Mouse (Mus musculus): ENCODE measurements around the gene Pwwp2b. TPM values are rescaled to one million over a fixed set of nuclear protein-coding genes. Genes with fewer than 3 reads are reported as not detected.

Pwwp2b gene
- total RNA-seq, 4 experiments from 2014 or later: 8.1 to 12.5 (median 10.0) TPM

DNA sequence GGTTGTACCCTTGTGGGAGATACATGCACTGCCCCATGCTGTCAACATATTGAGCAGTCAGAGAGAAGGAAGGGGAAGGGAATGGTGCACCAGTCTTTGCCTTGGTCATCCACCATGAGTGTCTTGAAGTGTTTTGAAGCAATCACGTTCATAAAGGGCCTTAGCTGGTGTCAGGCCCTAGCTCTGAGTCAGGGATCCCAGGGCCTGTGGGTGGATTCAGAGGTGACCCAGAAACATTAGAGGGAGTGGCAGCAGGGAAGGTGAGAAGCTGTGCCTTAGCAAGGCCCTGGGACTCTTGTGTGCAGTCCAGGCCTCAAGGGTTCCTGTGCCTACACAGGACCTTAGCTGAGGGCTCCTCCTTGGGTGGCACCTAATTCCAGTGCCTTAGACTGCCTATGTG, 24.2 kb upstream of the Pwwp2b start:
- no peak for DNase-seq (ENCODE audit: low spot score)

DNA sequence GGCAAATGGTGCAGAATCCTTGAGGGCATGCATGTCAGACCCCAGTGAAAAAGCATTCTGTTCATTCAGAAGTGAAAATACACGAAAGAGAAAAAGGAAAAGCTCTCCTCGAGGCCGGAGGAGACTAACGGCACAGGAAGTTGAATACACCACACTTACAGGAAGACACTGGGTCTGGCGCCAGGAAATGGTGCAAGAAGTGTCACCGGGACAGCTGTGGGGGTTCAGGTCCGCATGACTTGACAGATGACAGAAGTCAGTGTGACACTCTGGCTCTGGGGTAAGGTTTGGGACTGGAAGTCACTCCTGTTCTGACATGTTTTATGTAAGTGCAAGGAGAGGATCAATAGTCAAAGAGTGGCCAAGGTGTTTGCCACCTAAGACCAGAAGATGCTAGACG, 23.6 kb upstream of the Pwwp2b start:
- no peak for DNase-seq (ENCODE audit: low spot score)

DNA sequence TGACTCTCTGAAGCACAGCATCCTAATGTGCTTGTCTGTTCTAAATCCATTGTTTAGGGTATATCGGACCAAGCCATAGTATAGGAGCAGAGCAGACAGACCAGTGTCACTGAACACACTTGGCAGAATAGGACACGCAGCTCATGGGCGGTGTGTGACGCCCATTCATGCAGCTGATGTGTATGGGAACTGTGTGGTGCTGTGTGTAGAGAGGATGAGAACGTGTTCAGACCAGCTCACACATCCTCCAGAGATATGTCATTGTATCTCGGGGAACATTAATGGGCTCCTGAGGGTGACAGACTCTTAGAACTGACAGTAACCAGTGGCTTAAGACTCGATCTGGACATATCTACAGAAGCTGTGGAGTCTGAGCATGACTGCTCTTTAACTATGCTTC, 21.9 kb upstream of the Pwwp2b start:
- DNase-seq (ENCODE audit: low spot score): no peak

DNA sequence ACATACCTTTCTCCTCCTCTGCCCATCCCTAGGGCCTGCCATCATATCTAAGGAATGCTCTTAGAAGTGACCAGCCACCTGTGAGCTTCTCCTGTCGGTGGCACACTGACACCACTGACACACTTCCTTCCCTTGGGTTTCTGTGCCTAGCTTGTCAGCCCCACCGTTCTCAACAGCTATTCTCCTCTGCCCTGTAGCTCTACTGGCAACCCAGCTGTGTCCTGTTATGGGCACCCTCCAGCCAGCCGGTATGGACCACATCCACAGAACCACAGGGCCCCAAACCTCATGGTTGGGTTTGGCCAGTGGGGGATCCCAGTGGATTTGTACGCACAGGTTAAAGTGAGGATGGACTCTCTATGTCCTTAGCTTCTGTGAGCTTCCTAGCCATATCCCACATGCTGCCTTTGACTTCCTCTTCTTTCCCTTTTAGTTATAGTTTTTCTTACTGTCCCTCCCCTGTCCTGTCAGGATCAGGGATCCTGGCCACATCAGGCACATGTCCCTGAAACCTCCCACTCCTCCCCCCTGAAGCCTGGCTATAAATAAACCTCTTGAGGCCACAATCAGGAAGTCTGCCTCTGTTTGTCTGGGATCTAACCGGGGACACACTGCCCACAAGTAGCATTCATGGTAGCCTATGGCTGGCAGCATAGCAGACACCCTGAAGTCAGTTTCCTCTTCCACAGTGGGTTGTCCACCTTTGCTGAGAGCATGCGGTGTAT, 19.7 kb upstream of the Pwwp2b start:
- peak; percentile 55 for DNase-seq (ENCODE audit: low spot score)

DNA sequence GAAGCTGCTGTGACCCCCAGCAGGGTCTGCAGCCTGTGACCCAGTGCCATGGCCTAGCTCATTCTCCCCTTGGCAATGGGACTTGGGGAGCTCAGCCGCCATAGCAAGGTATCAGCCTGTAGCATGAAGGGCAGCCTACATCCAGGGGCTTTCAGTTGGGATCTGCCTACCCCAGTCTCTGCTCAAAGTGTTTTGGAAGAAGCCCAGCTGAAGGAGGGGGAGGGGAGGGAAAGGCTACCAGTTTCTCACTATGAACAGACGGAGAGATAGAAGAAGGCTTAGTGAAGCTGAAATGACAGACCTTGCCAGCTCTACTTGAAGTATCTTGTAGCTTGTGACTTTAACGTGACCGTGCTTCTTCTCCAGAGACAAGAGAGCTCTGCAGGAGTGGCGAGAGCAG, 18.4 kb upstream of the Pwwp2b start:
- no peak for DNase-seq (ENCODE audit: low spot score)

DNA sequence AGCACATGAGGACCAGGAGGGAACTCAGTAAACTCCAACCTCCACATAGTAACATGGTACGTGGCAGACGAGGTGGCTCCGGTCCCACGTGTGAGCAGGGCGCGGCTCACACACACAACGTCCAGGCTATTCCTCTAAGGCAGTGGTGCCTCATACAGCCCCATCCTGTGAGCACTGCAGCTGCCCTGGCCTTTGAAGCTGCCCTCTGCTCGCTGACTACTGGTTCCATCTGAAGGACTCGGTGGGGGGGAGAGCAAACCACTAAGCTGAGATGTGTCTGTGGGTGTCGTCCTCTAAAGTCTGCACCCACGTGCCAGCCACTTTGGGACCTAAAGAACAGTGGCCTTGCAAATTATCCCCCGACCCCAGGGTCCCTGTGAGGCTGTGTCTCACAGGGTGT, 18.0 kb upstream of the Pwwp2b start:
- no peak for DNase-seq (ENCODE audit: low spot score)

DNA sequence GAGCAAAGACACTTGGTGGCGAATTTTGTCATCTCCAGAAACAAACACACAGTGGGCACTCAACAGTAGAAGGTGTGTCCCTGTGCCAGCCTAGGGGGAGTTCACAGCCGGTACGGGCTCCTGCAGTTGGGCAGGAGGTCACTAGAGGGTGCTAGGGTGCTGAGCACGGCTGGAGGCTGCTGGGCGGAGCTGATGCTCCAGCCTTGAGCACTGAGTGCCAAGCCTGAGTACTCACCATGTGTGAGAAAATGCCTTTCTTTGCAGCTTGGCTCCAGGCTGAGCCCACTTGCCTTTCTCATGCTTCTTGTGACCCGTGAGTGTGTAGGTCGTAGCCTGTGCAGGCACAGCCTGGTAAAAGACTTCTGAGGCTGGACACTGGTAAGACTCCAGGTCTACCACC, 14.6 kb upstream of the Pwwp2b start:
- DNase-seq (ENCODE audit: low spot score): peak; percentile 88

DNA sequence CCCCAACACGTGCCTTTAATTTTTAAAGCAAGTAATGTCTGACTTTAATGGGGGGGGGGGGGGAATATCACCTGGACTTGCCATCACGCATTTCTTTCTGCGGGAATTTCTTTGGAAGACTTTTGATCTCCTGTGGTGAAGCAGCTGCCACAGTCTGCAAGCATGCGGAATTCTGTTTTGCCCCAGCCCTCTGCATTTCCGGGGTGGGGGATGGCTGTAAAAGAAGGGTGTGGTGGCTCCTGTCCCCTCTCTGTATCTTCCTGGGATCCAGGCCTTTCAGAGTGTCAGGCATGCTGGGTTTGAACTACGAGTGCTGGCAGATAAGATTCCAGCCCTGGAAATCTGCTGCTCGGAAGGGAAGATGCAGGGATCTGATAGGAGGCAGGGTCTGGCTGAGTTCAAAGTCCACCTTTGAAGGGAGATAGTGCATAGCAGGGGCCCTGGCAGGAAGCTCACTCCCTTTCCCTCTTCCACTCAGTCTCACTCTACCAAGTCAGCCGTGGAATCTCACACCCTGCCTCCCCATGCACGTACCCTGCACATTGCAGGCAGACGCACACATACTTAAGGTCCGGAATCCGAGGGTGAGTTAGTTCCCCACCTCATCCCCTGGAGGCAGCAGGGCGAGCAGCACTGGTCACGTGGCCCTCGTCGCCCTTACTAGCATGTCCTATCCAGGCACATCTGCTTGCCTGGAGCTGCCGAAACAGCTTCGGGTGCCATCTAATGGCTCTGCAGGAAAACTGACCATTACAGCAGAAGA, 13.7 kb upstream of the Pwwp2b start:
- DNase-seq (ENCODE audit: low spot score): peak; percentile 51

DNA sequence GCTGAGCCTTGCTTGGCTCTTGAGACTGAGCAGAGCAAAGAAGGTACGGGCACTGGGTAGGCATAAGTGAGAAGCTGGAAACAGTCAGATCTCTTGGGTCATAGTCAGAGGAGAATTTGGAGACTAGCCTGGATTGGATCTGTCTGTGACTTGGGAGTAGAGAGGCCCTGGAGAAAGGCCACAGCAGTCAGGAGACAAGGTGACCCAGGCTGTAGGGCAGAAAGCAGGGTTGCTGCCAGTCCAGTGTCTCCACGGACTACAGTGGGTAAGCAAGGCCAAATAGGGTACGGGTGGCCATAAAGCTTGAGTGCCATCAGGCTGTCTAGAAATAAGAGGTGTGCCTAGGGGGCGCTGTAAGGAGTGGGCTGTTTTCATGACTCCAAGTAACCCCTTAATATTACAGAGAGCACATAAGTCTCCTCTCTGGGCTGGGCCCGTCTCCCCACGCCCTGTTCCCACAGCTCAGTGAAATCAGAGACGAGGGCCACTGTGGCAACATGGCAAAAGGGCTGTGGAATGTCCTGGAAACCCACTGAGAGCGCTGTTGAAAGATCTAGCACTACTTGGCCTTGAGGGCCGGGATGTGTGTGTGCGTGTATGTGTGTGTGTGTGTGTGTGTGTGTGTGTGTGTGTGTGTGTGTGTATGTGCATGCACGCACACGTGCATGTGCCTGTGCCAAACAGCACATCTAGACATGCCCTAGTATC, 12.5 kb upstream of the Pwwp2b start:
- DNase-seq (ENCODE audit: low spot score): peak; percentile 49

DNA sequence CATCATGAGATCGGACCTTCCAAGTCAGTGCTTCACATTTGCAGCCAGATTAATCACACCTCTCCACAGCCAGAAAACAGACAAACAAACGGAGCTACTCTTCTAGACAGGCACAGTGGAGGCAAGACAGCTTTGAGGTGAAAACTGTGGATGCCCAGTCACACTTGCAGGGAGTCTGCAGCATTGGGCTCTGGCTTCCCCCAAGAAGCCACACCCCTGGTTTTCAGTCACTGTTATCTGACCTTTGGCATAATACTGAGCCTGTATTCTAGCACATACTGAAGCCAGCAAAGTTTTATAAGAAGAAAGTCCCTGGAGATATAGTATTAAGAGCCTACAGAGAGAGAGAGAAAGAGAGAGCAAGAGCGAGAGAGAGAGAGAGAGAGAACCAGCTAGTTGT, 8.8 kb upstream of the Pwwp2b start:
- no peak for DNase-seq (ENCODE audit: low spot score)

DNA sequence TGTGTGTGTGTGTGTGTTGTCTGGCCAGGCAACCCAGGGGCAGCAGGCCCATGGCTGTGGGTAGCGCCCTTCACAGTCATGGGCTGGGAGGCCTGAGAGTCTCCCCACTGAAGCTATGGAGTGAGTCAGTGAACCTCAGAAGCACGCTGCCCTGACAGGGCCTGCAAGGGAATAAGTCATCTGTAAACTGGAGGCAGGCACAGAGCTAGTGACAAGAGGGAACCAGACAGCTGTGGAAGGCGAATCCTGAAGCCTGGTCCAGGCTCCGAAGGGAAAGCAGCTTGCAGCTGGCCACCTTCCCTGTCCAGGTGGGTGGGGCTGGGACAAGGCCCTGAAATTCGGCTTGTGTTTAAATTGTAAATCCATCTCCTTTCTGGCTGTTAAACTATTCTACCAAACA, 2.2 kb upstream of the Pwwp2b start:
- DNase-seq (ENCODE audit: low spot score): no peak

DNA sequence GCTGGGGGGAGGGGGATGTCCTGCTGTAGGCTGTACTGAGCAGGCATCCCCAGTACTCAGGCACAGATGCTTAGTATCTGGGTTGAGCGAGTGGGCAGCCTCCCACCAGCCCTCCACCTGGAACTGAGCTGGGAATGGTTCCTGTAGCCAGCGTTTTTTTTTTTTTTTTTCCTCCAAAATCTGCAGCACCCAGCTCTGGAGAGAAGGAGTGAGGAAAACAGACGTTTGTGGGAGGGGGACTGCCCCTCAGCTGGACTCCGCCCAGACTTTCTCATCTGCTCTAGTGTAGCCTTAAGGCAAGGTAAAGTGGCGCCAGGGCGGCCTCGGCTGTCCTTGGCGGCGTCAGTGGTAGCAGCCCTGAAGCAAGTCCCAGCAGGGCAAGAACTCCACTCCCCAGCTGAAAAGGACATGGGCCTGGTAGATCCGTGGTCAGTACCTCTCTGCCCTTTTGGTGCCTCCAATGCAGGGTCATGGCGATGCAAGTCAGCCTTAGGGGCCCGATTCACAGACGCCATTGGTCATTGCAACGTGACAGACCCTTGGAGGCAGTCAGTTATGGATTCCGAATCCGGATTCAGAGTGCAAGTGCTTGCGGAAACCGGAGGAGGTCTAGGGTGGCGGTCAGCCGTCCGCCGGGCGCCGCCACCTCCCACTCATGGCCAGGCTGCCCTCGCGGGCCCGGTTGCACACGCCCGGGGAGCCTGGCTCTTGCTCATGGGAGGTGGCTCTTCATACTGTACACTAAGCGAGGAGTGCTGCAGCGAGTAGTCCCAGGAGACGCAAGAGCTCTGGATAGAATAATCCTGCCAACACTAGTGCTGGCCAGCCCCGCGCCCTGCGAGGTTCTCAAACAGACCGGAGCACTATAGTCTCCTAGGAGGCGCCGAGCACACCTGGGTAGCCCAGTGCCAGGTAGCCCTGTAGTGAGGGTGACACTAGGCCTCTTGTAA, 1.1 kb upstream of the Pwwp2b start:
- DNase-seq (ENCODE audit: low spot score): peak; percentile 60

DNA sequence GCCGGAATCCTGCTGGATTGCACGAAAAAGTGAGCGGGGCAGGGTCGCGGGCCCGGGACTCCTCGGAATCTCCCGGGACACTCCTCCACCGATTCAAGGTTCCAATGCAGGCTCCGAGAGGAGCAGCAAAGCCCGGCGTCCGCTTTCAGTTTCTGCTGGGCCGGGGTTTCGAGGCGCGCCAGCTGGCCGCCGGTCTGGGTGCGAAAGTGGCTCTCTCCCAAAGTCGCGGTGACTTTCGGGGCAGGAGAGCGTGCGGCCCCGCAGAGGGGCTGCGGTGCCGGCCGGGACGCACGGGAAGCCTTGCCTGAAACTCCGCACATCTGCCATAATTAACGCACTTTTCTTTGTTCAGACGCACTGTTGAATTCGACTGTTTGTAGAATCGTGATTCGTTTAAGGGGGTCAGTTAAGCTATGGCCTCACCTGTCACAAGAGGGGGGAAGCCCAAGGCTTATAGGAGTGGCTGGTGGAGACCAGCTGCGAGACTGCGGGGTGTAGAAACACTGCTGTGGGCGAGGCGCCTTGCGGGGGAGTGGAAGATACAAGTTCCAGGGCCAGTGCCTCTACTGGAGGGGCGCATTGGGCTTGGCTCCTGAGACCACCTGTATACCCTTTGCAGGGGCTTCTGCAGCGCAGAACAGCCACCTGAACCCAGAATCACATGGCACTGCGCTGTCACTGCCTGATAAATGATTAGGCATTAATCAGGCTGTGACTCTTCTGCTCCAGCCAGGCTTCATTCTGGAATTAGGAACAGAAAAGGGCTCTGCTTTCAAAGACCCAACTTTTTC, 528 bp downstream of the Pwwp2b start:
- DNase-seq (ENCODE audit: low spot score): no peak

DNA sequence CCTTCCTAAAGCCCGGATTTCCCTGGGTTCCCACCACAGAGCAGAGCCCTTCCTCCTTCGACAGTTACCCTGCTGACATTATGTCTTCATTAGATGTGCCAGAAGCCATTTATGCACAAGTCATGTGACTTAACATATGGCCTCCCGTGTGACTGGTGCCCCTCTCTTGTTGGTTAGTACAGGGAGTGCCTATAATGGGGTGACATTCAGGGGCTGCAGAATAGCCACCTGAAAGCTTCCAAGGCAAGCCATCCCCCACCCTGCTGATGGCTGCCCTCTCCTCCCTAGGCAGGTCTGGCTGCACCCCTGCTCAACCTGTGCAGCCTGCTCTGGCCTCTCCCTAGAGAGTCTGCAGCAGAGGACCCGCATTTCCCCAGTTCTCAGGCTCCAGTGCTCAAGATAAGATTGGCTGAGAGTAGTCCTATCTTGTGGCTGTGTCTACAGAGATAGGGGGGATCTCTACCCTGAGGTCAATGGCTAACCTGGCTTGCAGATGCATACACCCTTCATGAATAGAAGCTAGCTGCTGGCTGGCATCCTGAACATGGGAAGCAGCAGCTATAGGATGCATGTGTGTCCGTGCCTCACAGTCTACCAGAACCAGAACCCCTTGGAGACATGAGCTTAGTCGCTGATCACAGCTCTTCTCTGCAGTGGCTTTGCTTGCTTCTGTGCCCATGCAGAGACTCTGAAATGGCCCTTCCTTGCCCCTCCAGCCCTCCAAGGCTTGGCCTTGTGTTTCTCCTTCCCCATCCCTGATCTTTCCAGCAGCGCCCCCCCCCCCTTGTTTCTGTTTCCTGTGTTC, 1.3 kb downstream of the Pwwp2b start:
- DNase-seq (ENCODE audit: low spot score): no peak

DNA sequence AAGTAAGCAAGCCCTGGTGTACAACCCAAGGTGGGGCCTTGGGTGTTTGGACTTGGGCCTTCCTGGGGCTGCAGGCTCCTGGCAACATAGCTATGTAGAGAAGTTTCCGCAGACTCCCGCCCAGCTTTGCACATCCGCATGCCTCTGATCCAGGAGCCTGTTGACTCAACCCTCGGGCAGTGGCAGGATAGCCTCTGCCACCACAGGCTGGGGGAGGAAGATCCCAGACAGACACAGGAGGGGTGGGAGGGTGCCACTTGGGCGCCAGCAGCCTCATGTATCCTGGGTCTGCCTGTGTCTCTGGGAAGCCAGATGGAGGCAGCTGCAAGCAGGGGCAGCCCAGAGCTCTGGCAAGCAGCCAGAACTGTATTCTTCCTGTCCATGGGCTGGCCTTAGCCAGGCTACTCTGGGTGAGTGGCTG, 3.6 kb downstream of the Pwwp2b start:
- DNase-seq (ENCODE audit: low spot score): peak; percentile 59

DNA sequence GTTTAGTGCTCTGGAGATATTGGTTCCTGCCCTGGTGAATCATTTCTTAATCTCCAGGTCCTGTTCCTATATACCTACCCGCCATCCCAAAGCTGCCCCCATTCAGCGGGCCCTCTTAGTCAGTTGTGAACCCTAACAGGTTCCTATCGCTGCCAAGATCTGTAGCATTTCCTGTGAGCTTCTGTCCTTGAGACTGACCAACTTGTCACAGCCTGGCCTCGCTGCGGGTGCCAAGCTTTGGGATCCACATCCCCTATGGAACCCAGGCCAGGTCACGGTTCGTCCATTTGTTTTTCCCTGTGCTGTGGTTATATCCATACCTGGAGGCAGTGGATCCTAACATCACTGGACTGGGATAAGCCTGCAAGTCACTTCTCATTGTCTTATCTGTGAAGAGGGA, 4.3 kb downstream of the Pwwp2b start:
- DNase-seq (ENCODE audit: low spot score): no peak

DNA sequence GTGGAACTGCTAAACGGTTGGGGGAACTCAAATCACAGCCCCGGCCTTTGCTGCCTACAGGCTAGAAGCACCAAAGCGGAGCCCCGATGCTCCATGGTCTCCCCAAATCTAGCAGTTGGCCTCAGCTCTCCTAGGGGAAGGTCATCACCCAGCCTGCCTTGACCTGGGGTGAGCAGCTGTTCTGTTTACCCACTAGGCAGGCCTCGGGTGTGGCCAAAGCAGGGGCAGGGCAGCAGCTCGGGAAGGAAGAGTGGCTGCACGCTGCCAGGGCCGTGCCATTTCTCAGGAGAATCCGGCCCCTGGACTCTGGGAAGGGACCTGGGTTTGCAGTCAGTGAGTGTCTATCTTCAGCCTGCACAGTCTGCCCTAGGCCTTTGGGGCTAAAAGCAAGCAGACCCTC, 4.7 kb downstream of the Pwwp2b start:
- no peak for DNase-seq (ENCODE audit: low spot score)

DNA sequence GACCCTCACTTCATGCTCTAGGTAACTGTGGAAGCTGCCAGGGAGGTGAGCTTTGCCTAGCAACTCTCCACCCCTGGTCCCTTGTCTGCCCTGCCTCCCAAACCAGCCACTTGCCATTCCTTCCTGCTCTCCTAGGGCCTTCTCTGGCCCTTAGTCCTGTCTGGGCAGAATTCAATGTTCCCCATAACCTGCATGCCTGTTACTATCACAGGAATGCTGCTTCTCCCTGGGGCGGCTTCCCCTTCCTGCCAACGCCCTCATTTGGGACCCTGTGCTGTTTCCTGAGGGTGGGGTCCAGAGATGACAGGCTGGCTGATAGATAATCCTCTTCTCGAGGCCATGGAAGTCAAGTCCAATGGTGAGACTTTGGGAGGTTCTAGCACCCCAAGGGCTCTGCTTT, 5.2 kb downstream of the Pwwp2b start:
- no peak for DNase-seq (ENCODE audit: low spot score)

DNA sequence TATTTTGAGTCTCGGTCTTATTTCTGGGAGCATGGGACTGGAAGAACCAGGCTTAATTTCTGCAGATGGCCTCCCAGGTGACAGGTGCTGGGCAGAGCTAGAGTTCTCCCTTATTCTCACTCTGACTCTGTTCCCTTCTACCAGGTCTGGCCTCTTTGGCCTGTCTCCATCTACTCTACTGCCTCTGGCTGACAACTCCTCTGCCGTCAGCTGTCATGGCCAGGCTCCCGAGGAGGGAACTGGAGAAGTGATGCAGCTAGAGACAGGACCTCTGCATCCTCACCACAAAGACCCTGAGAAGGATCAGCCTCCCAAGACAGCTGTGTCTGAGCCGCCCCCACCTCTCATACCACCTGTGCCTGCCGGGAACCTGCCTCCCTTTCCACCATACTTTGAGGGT, 6.3 kb downstream of the Pwwp2b start:
- no peak for DNase-seq (ENCODE audit: low spot score)

Measured in heart, adult 8-10 months (tissue).